Mouse (Mus musculus) layer of hippocampus, adult 18-20 months (tissue): ENCODE measurements around the gene Dpagt1. TPM values are rescaled to one million over a fixed set of nuclear protein-coding genes. Genes with fewer than 3 reads are reported as not detected.

Experiments used
- DNase-seq, 2 experiments: peaks; one replicate each; pipeline ENCODE4 v3.0.0; 2022; ENCODE audit warnings: low spot score in 2 of 2
- microRNA-seq, 2 experiments: library from miRNA; unstranded; fragments of <30 nt; microRNA quantifications; one replicate each; pipeline ENCODE4 v1.2.0; 2021
- total RNA-seq, 2 experiments: library from RNA; stranded (reverse); gene quantifications; 2 replicates each; pipeline ENCODE4 v1.2.3; 2021

Gene Dpagt1
- total RNA-seq, 2 experiments from 2014 or later: 14.7 to 15.7 TPM

DNA sequence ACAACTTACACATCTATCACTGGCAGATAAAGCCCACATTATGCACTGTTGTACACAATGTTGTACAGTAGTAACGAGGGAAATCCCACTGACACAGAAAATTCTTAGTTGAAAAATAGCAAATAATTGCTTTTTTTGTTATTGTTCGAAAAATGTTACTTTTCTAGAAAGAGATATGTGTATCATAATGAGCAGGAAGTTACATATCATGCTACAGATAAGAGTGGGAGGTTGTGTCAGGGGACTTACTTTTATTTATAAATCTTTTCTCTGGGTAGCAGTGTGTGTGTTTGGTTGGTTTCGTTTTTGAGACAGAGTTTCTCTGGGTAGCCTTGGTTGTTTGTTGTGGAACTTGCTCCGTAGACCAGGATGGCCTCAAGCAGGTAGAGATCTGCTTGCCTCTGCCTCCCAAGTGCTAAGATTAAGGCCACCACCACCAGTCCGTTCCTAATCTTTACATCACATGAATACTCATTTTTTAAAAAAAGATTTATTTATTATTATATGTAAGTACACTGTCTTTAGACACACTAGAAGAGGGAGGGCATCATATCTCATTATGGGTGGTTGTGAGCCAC is 52.4 kb downstream of the Dpagt1 start:
- DNase-seq: no peak

DNA sequence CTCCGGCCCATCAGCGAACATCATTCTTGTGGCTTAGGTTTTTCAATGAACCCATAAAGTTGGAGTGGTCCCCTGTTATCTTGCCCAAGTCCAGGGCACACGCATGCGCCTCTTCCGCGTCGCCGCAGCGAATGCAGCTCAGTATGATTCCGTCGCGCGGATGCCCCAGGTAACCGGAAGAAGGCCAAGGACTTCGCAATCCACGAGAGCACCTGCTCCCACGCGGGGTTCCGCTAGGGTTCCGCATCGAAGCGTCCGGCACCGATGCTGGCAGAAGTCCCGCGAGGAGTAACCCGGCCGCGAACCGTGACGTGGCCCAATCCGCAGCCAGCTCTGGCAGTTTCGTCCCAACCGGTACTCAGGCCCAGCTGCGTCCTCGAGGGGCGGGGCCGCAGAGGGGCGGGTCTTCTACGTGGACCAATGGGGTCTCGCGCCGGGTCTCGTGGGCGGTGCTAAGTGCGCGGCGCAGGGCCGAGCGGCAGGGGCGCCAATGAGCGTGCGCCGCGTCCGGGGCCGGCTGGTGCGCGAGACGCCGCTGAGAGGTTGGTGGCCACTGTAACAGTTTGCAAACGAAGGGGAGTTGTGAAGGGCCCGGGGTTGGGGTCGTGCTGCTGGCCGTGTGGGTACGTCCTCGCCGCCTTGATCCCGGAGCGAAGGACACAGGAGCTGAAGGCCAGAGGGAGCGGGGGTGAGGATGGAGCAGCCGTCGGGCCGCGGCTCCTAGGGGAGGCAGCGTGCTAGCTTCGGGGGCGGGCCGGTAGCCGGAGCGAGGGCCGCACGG is 53.4 kb downstream of the Dpagt1 start, which contains the start of gene Hyou1:
Hyou1 (plus strand) TSS at position 437 of the 781 bp plus-strand sequence.
- DNase-seq: peak; percentile 99

DNA sequence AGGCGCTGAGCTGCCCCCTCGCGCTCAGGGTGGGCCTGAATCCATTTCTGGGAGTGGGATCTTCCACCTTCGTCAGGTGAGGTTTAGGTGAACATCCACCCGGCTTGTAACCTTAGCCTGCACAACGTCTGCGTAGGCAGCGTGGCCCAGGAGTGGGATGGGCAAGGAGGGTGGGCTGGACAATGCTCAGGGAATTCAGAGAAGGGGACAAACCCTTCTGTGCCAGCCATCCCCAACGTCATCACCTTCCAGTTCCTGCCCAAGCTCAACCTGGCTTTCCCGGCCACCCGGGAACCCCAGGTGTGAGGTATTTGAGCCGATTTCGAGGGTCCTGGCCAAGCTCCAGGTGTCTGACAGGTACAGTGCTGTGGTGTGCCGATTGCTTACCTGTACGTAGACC is 54.0 kb downstream of the Dpagt1 start:
- DNase-seq: peak in 1 of 2 experiments; percentile 28

Small RNA genes within 50 kb of the gene (microRNA-seq; reads per million reads assigned to microRNA genes)
- gene Gm44335: 0 reads per million in 2 experiments

Other genes starting within 250 kb of the Dpagt1 start
- gene Mfrp, start 224.3 kb upstream of the Dpagt1 start, total RNA-seq: 1 to 10 TPM in 1 of 2 experiments, under 1 TPM in 1; 0.30 to 1.8 TPM
- gene C1qtnf5, start 218.8 kb upstream of the Dpagt1 start, total RNA-seq: 10 to 100 TPM; 16.9 to 21.2 TPM
- gene Gm49380, start 212.5 kb upstream of the Dpagt1 start, total RNA-seq: under 1 TPM in 1 of 2 experiments, not detected in 1; 0.38 TPM
- 10 to 100 TPM; 29.7 to 29.8 TPM for gene Rnf26, start 212.5 kb upstream of the Dpagt1 start, total RNA-seq
- gene Mcam, start 191.6 kb upstream of the Dpagt1 start, total RNA-seq: 10 to 100 TPM in 1 of 2 experiments, 1 to 10 TPM in 1; 7.9 to 11.3 TPM
- gene Cbl, start 92.0 kb upstream of the Dpagt1 start, total RNA-seq: 10 to 100 TPM; 59.8 to 66.3 TPM
- gene Ccdc153, start 85.3 kb upstream of the Dpagt1 start, total RNA-seq: 1 to 10 TPM; 4.7 to 6.1 TPM
- gene Pdzd3, start 74.5 kb upstream of the Dpagt1 start, total RNA-seq: 1 to 10 TPM in 1 of 2 experiments, under 1 TPM in 1; 0.86 to 1.5 TPM
- gene Nlrx1, start 57.4 kb upstream of the Dpagt1 start, total RNA-seq: 10 to 100 TPM; 10.0 to 11.8 TPM
- 10 to 100 TPM; 65.5 to 74.6 TPM for gene Abcg4, start 37.4 kb upstream of the Dpagt1 start, total RNA-seq
- gene Hinfp, start 20.3 kb upstream of the Dpagt1 start, total RNA-seq: 10 to 100 TPM; 30.0 to 30.6 TPM
- 100 to 1,000 TPM; 197 to 228 TPM for gene C2cd2l, start 5.7 kb upstream of the Dpagt1 start, total RNA-seq
- gene H2afx, start 8.7 kb downstream of the Dpagt1 start, total RNA-seq: 10 to 100 TPM; 46.1 to 47.7 TPM
- 10 to 100 TPM; 18.9 to 21.2 TPM for gene Hmbs, start 18.2 kb downstream of the Dpagt1 start, total RNA-seq
- 10 to 100 TPM; 54.9 to 56.6 TPM for gene Vps11, start 35.7 kb downstream of the Dpagt1 start, total RNA-seq
- 100 to 1,000 TPM; 130 to 141 TPM for gene Hyou1, start 53.5 kb downstream of the Dpagt1 start, total RNA-seq
- gene Slc37a4, start 70.8 kb downstream of the Dpagt1 start, total RNA-seq: 10 to 100 TPM; 27.4 to 28.9 TPM
- gene Rps25, start 81.1 kb downstream of the Dpagt1 start, total RNA-seq: 100 to 1,000 TPM; 717 to 799 TPM
- gene Trappc4, start 81.6 kb downstream of the Dpagt1 start, total RNA-seq: 10 to 100 TPM; 70.1 to 72.2 TPM
- gene Ccdc84, start 92.5 kb downstream of the Dpagt1 start, total RNA-seq: 10 to 100 TPM; 19.0 to 21.1 TPM
- gene Foxr1, start 115.1 kb downstream of the Dpagt1 start, total RNA-seq: not detected
- not detected for gene Upk2, start 129.0 kb downstream of the Dpagt1 start, total RNA-seq
- 10 to 100 TPM; 64.0 to 72.3 TPM for gene Bcl9l, start 156.8 kb downstream of the Dpagt1 start, total RNA-seq
- not detected for gene Cxcr5, start 235.9 kb downstream of the Dpagt1 start, total RNA-seq